Mouse (Mus musculus) embryo, embryonic 10.5 days (tissue): ENCODE measurements around the gene Olfr429.
A peak's percentile ranks its signal among the peaks of the same experiment; 100 is the strongest.
"Not testable (repeated sequence)": the region's sequence is repeated elsewhere in the genome, so short reads cannot be mapped to it uniquely, and the experiment has no call there.

Experiments used
- DNase-seq: peaks from one replicate; pipeline ENCODE4 v3.0.0-alpha.2; 2015; ENCODE audit warnings: low spot score

Olfr429 gene

DNA sequence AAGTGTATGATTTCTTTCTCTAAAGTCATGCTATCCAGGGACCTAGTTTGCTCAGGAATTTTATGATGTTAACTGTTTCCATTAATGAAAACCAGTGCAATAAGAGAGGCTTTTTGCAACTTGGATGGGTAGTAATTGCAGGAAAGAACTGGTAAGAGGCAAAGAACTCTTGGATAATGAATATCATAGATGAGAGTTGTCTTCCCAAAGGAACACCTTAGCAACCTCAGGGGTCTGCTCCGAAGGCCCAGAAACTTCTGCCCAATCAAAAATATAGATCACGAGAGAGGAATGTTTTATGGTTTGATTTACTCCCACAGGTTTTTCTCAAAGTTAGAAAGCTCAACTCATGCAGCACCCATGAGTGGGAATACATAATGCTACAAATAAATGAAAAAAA lies at the start of gene Olfr429:
Olfr429 (plus strand) TSS at position 301 of the 400 bp plus-strand sequence.
- no peak for DNase-seq

DNA sequence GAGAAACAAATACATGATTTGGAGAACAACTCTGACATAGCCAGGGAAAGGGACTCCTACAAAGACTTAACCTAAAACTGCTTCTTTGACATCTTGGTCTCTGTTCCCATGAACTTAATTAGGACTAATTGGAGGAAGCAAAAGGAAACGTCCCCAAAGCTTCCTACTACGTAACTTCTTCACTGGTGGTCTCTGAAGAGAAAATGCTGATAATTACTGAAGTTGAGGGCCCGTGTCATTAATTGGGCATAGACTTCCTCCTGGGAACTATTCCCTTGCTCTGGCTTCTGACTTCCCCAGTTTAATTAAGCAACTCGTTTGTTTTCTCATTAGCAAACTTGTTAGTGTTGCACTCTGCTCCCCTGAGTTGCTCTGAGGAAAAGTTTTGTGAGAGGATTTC lies 48.3 kb upstream of the Olfr429 start:
- no peak for DNase-seq

DNA sequence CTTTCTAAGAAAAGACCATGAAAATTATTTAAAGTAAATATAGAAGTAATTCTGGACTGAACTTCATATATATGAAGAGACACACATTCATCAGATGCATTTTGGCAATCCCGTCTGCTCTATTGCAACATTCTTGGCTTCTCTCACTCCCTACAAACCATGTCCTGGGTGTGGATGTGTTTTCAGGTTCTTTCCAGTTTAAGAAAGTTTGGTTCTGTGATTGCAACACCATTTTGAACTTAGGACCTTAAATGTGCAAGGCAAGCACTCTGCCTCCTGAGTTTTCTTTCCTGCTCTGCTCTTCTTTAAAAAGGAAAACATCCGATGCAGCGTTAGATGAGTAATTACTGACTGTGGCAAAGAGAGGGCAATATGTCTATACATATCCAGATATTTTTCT lies 45.7 kb upstream of the Olfr429 start:
- no peak for DNase-seq

DNA sequence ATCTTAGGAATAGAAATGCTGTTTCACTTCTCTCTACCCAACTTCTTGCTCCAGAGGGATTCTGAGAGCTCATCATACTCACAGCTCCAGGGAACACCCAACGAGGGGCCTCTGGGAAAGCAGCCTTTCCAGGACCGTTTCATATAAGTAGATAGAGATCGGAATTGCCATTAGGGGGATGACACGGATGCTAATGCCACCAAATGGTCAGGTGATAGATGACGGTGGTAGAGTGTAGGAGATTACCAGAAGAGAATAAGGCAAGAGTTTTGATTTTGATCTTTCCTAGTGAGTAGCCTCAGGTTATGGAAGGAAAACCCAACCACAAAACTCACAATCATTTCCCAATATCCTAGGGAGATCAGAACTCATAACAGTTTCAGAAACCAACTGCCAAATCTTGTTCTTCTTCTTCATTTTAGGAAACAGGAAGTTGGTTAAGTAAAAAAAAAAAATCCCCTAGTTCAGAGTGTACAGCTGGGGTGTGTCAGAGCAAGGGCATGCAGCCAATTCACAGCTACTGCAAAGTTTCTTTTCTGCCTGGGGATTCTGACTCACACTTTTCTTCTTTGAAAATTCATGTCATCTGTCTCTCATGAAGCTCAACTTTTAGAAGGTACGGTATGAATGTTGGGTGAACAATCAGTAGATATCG lies 43.5 kb upstream of the Olfr429 start, which contains the start of gene Olfr433:
Olfr433 (plus strand) TSS at position 183 of the 655 bp plus-strand sequence.
- DNase-seq, result no peak

DNA sequence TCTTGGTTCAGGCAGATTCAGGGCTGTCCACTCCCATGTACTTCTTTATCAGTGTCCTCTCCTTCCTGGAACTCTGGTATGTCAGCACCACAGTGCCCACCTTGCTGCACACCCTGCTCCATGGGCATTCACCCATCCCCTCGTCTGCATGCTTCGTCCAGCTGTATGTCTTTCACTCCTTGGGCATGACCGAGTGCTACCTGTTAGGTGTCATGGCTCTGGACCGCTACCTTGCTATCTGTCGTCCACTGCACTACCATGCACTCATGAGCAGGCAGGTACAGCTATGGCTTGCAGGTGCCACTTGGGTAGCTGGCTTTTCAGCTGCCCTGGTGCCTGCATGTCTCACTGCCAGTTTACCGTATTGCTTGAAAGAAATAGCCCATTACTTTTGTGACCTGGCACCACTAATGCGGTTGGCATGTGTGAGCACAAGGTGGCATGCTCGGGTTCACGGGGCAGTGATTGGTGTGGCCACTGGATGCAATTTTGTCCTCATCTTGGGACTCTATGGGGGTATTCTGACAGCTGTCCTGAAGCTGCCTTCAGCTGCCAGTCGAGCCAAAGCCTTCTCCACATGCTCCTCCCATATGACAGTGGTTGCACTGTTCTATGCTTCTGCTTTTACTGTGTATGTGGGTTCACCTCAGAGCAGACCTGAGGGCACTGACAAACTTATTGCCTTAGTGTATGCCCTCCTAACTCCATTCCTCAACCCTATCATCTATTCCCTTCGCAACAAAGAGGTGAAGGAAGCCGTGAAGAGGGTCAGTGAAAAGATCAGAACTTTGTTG lies 41.8 kb upstream of the Olfr429 start:
- not testable (repeated sequence) for DNase-seq

DNA sequence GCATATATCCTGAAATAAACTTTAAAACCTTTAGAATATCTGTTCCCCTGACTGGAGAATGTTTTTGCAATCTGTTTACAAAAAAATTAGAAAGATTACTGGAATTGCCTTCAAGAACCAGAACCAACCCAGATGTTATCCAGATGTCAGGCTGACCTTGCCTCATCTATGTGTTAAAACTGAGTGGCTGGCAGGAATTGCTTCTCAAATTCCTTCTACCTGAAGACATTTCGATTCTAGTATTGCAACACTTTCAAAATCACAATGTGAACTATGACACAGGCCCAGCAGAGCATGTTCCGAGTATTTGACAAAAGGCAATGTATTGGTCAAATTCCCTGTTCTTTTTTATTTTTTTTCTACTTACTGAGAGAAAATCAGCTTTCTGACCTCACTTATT lies 39.7 kb upstream of the Olfr429 start:
- DNase-seq, result no peak

DNA sequence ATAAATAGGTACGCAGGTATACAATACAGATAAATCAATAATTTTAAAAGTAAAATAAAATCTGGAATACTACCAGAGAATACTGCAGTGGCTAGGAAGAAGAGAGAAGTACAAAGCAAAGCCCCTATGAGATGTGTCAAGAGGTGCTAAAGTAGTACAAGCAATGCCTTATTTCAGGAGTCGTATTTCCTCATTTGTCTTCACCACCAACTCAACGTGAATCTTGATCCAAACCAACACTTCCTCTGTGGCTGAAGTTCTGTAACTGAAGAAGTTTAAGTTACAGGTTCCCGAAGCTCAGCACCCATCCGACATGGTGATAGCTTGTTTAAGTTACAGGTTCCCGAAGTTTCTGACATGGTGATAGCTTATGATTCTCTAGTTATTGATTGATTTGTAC lies 35.9 kb upstream of the Olfr429 start:
- DNase-seq, result not testable (repeated sequence)

DNA sequence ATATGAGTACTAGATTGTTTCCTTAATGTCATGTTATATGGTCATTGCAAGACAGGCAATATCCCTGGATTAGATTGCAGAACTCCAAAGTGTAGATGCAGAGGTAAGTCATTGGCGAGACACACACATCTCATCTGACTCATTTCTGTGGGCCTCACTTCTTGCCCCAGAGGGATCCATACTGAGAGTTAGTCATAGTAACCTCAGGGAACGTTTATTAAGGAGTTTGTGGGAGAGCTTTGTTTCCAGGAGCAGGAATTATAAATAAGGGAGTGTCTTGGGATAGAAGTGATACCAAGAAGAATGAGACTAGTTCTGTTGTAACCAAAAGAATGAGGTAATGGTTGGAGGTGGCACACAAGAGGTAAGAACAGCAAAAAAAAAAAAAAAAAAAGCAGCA lies 35.2 kb upstream of the Olfr429 start, which contains the start of gene Olfr432:
Olfr432 (plus strand) TSS at position 313 of the 400 bp plus-strand sequence.
- no peak for DNase-seq

DNA sequence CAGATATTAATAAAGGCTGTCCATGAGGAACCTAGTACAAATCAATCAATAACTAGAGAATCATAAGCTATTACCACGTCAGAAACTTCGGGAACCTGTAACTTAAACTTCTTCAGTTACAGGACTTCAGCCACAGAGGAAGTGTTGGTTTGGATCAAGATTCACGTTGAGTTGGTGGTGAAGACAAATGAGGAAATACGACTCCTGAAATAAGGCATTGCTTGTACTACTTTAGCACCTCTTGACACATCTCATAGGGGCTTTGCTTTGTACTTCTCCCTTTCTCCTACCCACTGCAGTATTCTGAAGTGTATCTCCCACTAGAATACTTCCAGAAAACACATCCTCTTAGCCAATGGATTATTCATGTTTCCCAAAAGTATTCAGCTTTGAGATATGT lies 34.8 kb upstream of the Olfr429 start:
- DNase-seq, result not testable (repeated sequence)

DNA sequence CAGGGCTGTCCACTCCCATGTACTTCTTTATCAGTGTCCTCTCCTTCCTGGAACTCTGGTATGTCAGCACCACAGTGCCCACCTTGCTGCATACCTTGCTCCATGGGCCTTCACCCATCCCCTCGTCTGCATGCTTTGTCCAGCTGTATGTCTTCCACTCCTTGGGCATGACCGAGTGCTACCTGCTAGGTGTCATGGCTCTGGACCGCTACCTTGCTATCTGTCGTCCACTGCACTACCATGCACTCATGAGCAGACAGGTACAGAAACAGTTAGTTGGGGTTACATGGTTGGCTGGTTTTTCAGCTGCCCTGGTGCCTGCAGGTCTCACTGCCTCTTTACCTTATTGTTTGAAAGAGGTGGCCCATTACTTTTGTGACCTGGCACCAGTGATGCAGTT lies 33.6 kb upstream of the Olfr429 start:
- DNase-seq, result no peak

DNA sequence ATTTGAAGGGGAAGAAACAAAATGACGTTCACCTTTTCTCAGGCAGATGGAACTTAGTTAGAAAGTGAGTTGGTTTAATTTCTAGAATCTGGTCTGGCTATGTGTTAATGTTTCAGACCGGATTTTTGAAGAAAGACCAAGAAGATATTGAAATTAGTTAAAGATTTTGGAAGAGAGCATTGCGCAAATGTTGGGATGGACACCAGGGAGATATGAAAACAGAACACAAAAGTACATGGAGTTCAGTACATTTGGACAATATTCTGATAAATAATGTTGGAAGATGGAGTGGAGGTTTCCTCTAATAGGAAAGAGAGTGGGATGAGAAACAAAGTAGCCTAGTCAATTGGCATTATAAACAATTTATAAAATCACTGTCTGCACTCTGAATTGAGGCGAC lies 32.6 kb upstream of the Olfr429 start:
- DNase-seq, result no peak

DNA sequence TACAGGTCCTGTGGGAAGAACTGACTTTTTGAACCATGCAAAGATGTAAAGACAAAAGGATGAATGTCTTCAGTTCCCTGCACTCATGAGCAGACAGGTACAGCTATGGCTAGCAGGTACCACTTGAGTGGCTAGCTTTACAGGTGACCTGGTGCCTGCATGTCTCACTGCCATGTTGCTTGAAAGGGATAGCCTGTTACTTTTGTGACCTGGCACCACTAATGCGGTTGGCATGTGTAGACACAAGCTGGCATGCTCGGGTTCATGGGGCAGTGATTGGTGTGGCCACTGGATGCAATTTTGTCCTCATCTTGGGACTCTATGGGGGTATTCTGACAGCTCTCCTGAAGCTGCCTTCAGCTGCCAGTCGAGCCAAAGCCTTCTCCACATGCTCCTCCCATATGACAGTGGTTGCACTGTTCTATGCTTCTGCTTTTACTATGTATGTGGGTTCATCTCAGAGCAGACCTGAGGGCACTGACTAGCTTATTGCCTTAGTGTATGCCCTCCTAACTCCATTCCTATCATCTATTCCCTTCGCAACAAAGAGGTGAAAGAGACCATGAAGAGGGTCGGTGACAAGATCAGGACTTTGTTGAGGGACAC lies 32.1 kb upstream of the Olfr429 start:
- no peak for DNase-seq

DNA sequence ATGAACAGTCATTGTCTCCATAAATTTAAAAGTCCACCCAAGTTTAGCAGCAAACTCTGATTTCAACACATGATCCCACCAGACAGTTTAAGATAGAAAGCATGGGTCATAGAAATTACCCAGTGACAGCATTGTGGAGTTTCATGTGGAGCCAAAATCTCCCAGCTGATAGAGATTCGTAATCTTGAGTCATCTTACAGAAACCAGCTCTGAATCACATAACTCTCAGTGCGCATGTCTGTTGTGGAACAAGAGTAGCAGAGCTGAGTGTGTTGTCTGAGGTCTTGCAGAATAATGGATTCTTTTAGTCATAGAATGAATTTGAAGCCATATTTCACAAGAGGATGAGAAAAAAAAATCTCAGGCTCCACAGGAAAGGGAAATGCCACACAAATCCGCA lies 31.1 kb upstream of the Olfr429 start:
- no peak for DNase-seq

DNA sequence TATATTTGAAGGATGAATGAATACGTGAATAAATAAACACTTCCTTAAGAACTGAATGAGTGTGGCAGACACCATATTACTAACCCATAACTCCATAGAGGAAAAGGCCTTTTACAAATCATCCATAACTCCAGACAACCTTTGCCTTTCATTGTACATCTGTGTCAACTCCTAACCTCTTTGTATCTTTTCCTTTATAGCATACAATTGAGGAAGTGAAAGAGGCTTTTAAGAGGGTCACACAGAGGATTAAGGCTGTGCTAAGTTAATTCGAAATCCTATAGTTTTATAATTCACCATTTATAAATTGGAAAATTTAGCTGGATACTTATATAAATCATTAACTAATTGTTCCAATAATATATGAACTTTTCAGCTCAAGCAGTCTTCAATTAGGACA lies 28.9 kb upstream of the Olfr429 start:
- no peak for DNase-seq

DNA sequence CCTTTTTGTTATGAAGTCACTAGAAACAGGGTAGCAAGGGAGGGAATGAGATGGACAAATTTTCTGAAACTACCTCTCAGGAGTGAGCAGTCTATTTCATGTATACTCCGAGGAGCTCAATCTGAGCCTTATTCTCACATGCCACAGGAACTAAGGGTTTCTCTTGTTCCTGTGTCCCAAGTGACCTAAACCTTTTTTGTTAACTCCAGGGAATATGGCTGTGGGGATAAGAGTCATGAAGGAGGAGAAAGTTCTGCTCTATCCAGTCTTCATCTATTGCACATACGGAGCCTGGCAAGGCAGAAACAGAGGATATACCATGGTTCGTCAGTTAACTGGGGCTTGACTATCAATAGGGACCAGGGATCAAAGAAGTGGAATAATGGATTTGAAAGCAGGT lies 17.8 kb upstream of the Olfr429 start, which contains the start of gene Olfr430:
Olfr430 (plus strand) TSS at position 301 of the 400 bp plus-strand sequence.
- no peak for DNase-seq

DNA sequence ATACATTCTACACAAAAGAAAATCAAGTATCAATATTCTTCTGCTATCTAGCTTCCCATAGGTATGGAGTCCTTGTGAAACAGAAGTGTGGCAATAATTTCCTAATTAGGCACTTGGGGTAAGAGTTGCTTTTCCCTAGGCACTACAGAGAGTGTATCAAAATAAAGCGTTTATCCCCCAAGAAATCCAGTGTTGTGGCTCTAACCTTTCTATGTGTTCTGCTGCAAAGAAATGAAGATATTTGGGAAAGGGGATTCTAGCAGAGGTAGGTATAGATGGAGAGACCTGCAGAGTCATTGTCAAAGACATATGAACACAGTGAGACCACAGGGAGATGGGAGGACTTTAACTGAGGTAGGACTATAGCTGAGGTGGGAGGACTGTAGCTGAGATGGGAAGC lies 12.5 kb downstream of the Olfr429 start, which contains the start of gene Olfr427:
Olfr427 (plus strand) TSS at position 301 of the 400 bp plus-strand sequence.
- no peak for DNase-seq

DNA sequence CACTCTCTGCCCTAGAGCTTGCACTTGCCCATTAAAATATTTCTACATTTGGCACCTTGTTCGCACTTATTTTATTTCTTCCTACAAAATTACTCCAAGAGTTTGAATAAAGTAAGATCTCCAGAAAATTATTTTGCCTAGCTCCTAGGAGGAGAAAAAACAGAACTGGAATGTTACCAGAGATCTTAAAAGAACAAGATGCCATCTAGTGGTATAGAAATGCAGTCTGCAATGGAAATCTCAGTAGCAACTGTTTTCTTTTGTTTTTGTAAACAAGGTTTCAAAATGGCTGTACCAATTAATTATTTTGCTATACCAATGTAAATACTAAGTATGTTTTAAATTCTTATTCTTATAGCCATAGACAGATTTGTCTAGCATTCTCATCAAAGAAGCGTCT lies 19.6 kb downstream of the Olfr429 start:
- DNase-seq, result peak; percentile 13

DNA sequence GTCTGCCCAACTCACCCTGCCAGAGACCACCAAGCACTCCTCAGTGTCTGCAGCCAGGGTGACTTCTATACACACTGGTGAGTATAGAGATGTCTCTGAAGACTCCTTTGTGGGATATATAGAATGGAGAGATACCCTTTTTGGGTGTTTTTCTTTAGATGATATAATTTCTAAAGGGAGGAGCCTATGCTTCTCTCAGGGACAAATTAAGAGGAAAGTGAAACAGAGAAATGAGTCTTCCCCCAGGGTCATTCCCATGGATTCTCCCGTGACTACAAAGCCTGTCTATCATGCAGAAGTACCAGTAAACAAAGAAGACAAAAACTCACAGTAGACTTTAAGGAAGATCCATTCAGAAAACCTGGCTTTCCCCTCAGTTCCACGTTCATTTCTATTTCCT lies 36.9 kb downstream of the Olfr429 start, which contains the start of gene Olfr231:
Olfr231 (minus strand) TSS at position 101 of the 400 bp plus-strand sequence.
- no peak for DNase-seq

DNA sequence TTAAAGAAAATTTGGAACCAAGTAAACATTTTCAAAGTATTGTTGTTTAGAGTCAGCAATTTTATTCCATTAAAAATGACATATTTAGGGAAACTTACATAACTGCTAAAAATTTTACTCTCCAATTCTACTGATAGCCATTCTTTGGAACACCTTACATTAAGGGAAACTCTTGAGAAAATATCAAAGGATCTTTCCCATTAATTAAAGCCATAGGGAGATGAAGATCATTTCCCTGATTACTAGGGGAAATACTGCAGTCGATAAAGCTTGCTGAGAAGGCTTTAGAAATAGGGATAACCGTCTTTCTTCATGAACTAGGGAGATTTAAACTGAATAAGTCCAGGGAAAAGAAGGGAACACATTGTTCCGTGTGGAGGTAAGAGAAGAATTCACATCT lies 47.1 kb downstream of the Olfr429 start, which contains the start of gene Olfr424:
Olfr424 (plus strand) TSS at position 301 of the 400 bp plus-strand sequence.
- no peak for DNase-seq

DNA sequence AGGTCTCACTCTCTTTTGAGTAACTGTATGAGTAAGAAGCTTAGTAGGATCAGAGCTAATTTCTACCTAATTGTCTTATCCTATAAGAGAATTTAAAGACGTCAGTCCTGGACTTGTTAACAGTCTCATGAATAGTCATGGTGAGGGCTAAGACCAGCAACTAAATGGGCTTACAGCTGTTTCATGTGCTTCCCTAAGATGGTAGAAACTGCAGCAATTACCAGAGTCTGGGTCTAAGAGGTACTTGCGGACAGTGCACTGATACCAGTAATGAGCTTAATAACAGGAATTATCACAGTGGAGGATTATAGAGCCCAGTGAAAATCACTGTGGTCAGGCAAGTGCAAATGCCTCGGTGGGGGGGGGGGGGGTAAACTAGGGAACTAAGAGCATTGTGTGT lies 47.9 kb downstream of the Olfr429 start:
- DNase-seq, result no peak
